Mouse (Mus musculus) small intestine, adult 2 months (tissue): Measurements from ENCODE around the gene Tbc1d4.

Source experiments
- CTCF ChIP-seq: fragments of 200-500 bp; IDR thresholded peaks from 2 replicates; pipeline ENCODE4 v1.5.1; 2012; ENCODE audit warnings: low read depth, mild to moderate bottlenecking, control low read depth, inconsistent platforms, low read length, moderate library complexity, mixed read lengths; ENCODE audit not compliant: insufficient replicate concordance, insufficient read length; ENCODE audit errors: extremely low read depth
- POLR2A ChIP-seq: fragments of 200-500 bp; IDR thresholded peaks from 2 replicates; pipeline ENCODE4 v1.6.1; 2012; ENCODE audit warnings: low read depth, mild to moderate bottlenecking, control low read depth, inconsistent platforms, low read length, moderate library complexity

- TF ChIP-seq CTCF = no peak
- TF ChIP-seq POLR2A = no peak
These were observed 71.6 kb downstream of the Tbc1d4 start for GRCm38 (mm10) chr14:101537413-101537812.
